Mouse (Mus musculus) embryonic fibroblast, embryonic 13.5 days (primary cell): ENCODE data around the gene Tmem115.

Experiments used
- CTCF ChIP-seq: IDR thresholded peaks from 2 replicates; pipeline ENCODE4 v1.5.1; 2011; ENCODE audit warnings: mild to moderate bottlenecking, control low read depth, low read length, moderate library complexity, borderline replicate concordance; ENCODE audit not compliant: insufficient read depth
- POLR2A ChIP-seq: IDR thresholded peaks from 2 replicates; pipeline ENCODE4 v1.6.1; 2011; ENCODE audit warnings: low read depth, mild to moderate bottlenecking, control low read depth, low read length, moderate library complexity

GRCm38 (mm10) chr9:107500708-107501286 lies 32.9 kb upstream of the Tmem115 start:
- TF ChIP-seq POLR2A (no peak), CTCF (no peak)
